Mouse (Mus musculus) megakaryocyte, adult 5-6 weeks (primary cell): Measurements from ENCODE around the gene Wbp2. TPM values are rescaled to one million over a fixed set of nuclear protein-coding genes. Genes with fewer than 3 reads are reported as not detected.
"Not testable (repeated sequence)": the region's sequence is repeated elsewhere in the genome, so short reads cannot be mapped to it uniquely, and the experiment has no call there.

ENCODE experiments used
- ATAC-seq: 2 replicates; pipeline ENCODE4 v1.8.0; 2016; ENCODE audit warnings: mild to moderate bottlenecking, inconsistent platforms; ENCODE audit not compliant: poor library complexity, severe bottlenecking
- total RNA-seq, 2 experiments: library from RNA; stranded (forward) in 1 of 2; stranded (reverse) in 1 of 2; fragments of 153-499, 151-499 nt in 1 of 2; fragments of 221-1000, 200-1000 nt in 1 of 2; gene quantifications; 2 replicates each; pipeline versions ENCODE4 v1.2.3 to v1.2.4; 2015 to 2017

Gene Wbp2
- total RNA-seq (2015), result 89.9 and 100 TPM in 2 replicates
- total RNA-seq (2017), result 39.5 and 49.8 TPM in 2 replicates

- peak; percentile 93 for ATAC-seq
These were observed at the start of gene Wbp2 for GRCm38 (mm10) chr11:116086258-116087193. Wbp2 (minus strand) TSS chr11:116086995.

GRCm38 (mm10) chr11:116134171-116134570 lies 47.4 kb upstream of the Wbp2 start:
- ATAC-seq, result no peak

GRCm38 (mm10) chr11:116133497-116133896 lies 46.7 kb upstream of the Wbp2 start:
- no peak for ATAC-seq

- ATAC-seq, result no peak
These were observed 45.9 kb upstream of the Wbp2 start for GRCm38 (mm10) chr11:116132366-116133333.

GRCm38 (mm10) chr11:116131349-116132170 lies 44.8 kb upstream of the Wbp2 start:
- ATAC-seq, result no peak

GRCm38 (mm10) chr11:116130488-116131205 lies 43.9 kb upstream of the Wbp2 start, which contains the start of gene Trim65:
Trim65 (minus strand) TSS chr11:116131128.
- ATAC-seq, result peak; percentile 85

- ATAC-seq, result peak; percentile 31
These were observed 43.2 kb upstream of the Wbp2 start for GRCm38 (mm10) chr11:116129993-116130487.

- ATAC-seq, result no peak
These were observed 42.4 kb upstream of the Wbp2 start for GRCm38 (mm10) chr11:116129091-116129790.

GRCm38 (mm10) chr11:116127986-116128385 lies 41.2 kb upstream of the Wbp2 start:
- ATAC-seq, result no peak

GRCm38 (mm10) chr11:116127156-116127980 lies 40.6 kb upstream of the Wbp2 start, which contains the start of gene Trim47:
Trim47 (minus strand) TSS chr11:116127210.
- ATAC-seq, result no peak

GRCm38 (mm10) chr11:116126261-116126660 lies 39.5 kb upstream of the Wbp2 start:
- no peak for ATAC-seq

- ATAC-seq, result not testable (repeated sequence)
These were observed 35.0 kb upstream of the Wbp2 start for GRCm38 (mm10) chr11:116121731-116122245.

- no peak for ATAC-seq
These were observed 31.0 kb upstream of the Wbp2 start for GRCm38 (mm10) chr11:116117819-116118218.

- no peak for ATAC-seq
These were observed 30.4 kb upstream of the Wbp2 start for GRCm38 (mm10) chr11:116117241-116117640.

- ATAC-seq, result no peak
These were observed 24.9 kb upstream of the Wbp2 start for GRCm38 (mm10) chr11:116111611-116112203.

GRCm38 (mm10) chr11:116111067-116111466 lies 24.3 kb upstream of the Wbp2 start:
- no peak for ATAC-seq

- peak; percentile 60 for ATAC-seq
These were observed 23.7 kb upstream of the Wbp2 start for GRCm38 (mm10) chr11:116110540-116110939.
